Mouse (Mus musculus): Measurements from ENCODE around the gene Fzd4. TPM values are rescaled to one million over a fixed set of nuclear protein-coding genes. Genes with fewer than 3 reads are reported as not detected.

Fzd4 gene
- total and polyA plus RNA-seq, 3 experiments = 0.04 to 0.13 (median 0.04) TPM

DNA sequence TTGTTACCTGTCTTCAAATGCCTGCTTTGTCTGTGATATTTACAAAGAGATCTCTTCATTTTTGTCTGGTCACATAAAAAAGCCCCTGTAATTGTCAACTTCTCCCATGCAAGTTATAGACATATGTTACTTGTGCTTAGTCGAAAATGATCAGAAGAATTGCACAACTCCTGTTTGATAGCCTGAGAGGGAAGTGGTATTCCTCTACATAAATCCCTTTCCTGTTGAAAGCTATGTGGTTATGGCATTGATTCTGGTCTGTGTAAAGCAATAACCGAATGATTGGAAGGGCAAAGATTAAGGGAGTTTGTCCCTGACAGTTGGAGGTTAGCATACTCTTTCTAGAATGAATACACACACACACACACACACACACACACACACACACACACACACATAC lies 55.5 kb downstream of the Fzd4 start:
- DNase-seq (ENCODE audit: extremely low read depth) = no peak
- dilution Hi-C loops (cut with MboI; ENCODE audit: extremely low pct_ligation_motif_present, extremely low pct_unique_long_range_greater_than_20kb, low sequenced_read_pairs) (no loop called here), in situ Hi-C loops (cut with MboI; ENCODE audit: low pct_ligation_motif_present, low pct_unique_long_range_greater_than_20kb, low sequenced_read_pairs) (no loop called here)
- no peak overlapping the region for H3K4me3 ChIP-seq (replicated peaks in 1 of 3; ENCODE audit: low read depth in 2 of 3, low read length in 2 of 3, poor library complexity in 1 of 3)
- H3K9ac ChIP-seq (ENCODE audit: insufficient read depth, low read depth) = no peak overlapping the region
- H3K79me2 ChIP-seq (replicated peaks; ENCODE audit: control insufficient read depth, extremely low read depth, insufficient read depth, poor library complexity, severe bottlenecking) = no peaks in the 10 kb centered on the region
- no peaks in the 10 kb centered on the region for H3K4me1 ChIP-seq (ENCODE audit: control insufficient read depth in 1 of 2, insufficient read depth in 2 of 2)
- H3K9me3 ChIP-seq (replicated peaks; ENCODE audit: low read length) = no peaks in the 10 kb centered on the region
- no peak for TF ChIP-seq SIN3A (IDR thresholded peaks at IDR 0.05; ENCODE audit: low read length)
- TF ChIP-seq MXI1 (IDR thresholded peaks at IDR 0.05; ENCODE audit: low read depth, low read length) = no peak
- TF ChIP-seq MAX (IDR thresholded peaks at IDR 0.05; ENCODE audit: low read length) = no peak
- TF ChIP-seq TCF12 (IDR thresholded peaks at IDR 0.05; ENCODE audit: low read depth, low read length) = no peak
- TF ChIP-seq NRF1 (IDR thresholded peaks at IDR 0.05; ENCODE audit: low read depth, low read length) = no peak
- TF ChIP-seq ELF1 (IDR thresholded peaks at IDR 0.05; ENCODE audit: low read depth, low read length) = no peak
- no peak for TF ChIP-seq CTCF (conservative IDR thresholded peaks at IDR 0.05 in 1 of 2, IDR thresholded peaks at IDR 0.05 in 1 of 2; ENCODE audit: low read depth in 2 of 2, low read length in 2 of 2)
- TF ChIP-seq JUND (conservative IDR thresholded peaks at IDR 0.05; ENCODE audit: low read depth, low read length) = no peak
- TF ChIP-seq ZKSCAN1 (IDR thresholded peaks at IDR 0.05; ENCODE audit: borderline replicate concordance, low read depth, low read length) = no peak
- TF ChIP-seq SMC3 (IDR thresholded peaks at IDR 0.05; ENCODE audit: low read depth, low read length) = no peak
- no peak for TF ChIP-seq BHLHE40 (IDR thresholded peaks at IDR 0.05; ENCODE audit: low read depth, low read length)
- TF ChIP-seq RAD21 (IDR thresholded peaks at IDR 0.05; ENCODE audit: low read depth, low read length) = no peak
- TF ChIP-seq POLR2A (IDR thresholded peaks at IDR 0.05; ENCODE audit: low read depth, low read length) = no peak
- H3K36me3 ChIP-seq (replicated peaks in 1 of 2; ENCODE audit: control insufficient read depth in 1 of 2, insufficient read depth in 1 of 2, low read length in 1 of 2) = no peaks in the 10 kb centered on the region
- no peak overlapping the region for H3K4me2 ChIP-seq (ENCODE audit: insufficient read depth, low read depth, poor library complexity, severe bottlenecking)
- no peak overlapping the region for H3K27ac ChIP-seq (ENCODE audit: insufficient read depth, low read depth)
- no peaks in the 10 kb centered on the region for H3K27me3 ChIP-seq (replicated peaks)

DNA sequence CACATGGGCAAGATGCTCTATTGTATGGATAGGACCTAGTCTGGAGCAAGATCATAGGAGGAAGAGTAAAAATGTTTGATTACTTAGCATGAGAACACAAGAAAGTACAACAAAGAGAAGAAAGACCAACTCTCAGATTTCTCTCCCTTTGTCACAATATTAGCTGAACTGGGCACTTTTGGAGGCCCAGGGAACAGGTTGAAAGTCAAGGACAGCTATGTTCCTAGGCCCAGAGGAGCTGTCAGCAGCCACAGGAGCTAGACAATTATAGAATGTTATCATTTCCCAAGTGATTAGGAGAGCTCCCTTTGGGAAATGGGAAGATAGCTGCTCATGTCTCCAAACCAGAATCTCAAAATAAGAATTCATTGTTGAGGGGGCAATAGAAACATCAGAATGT lies 56.8 kb downstream of the Fzd4 start:
- dilution Hi-C loops (cut with MboI; ENCODE audit: extremely low pct_ligation_motif_present, extremely low pct_unique_long_range_greater_than_20kb, low sequenced_read_pairs) = no loop called here
- H3K79me2 ChIP-seq (replicated peaks; ENCODE audit: control insufficient read depth, extremely low read depth, insufficient read depth, poor library complexity, severe bottlenecking) = no peaks in the 10 kb centered on the region

DNA sequence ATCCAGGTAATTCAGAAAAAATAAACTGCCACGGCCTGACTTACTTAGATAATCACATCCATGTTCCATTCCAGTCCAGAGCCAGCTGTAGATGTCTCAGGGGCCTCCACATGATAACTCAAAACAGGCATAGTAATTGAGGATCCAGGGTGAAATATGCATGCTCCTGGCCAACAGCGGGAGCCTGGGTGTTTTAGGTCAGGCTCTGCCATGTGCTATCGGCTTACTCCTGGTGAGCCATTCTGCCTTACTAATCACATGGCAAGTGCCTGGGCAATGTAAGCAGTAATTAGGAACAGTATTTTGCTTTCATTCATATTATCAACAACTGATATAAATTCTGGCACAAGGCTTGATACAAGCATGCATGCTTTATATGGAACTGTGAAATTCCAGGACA lies 57.2 kb downstream of the Fzd4 start:
- no peaks in the 10 kb centered on the region for H3K4me1 ChIP-seq (ENCODE audit: control insufficient read depth in 1 of 2, insufficient read depth in 2 of 2)
- no peak overlapping the region for H3K4me2 ChIP-seq (ENCODE audit: insufficient read depth, low read depth, poor library complexity, severe bottlenecking)
- H3K79me2 ChIP-seq (replicated peaks; ENCODE audit: control insufficient read depth, extremely low read depth, insufficient read depth, poor library complexity, severe bottlenecking) = no peaks in the 10 kb centered on the region
- in situ Hi-C loops (cut with MboI; ENCODE audit: low pct_ligation_motif_present, low pct_unique_long_range_greater_than_20kb, low sequenced_read_pairs) (no loop called here), dilution Hi-C loops (cut with MboI; ENCODE audit: extremely low pct_ligation_motif_present, extremely low pct_unique_long_range_greater_than_20kb, low sequenced_read_pairs) (no loop called here)
- no peaks in the 10 kb centered on the region for H3K36me3 ChIP-seq (replicated peaks in 1 of 2; ENCODE audit: control insufficient read depth in 1 of 2, insufficient read depth in 1 of 2, low read length in 1 of 2)
- no peak overlapping the region for H3K27ac ChIP-seq (ENCODE audit: insufficient read depth, low read depth)
- TF ChIP-seq ZMIZ1 (IDR thresholded peaks at IDR 0.05; ENCODE audit: low read depth, low read length) (no peak), MYC (IDR thresholded peaks at IDR 0.05; ENCODE audit: low read depth, low read length) (no peak), MAZ (IDR thresholded peaks at IDR 0.05; ENCODE audit: low read depth, low read length) (no peak), BHLHE40 (IDR thresholded peaks at IDR 0.05; ENCODE audit: low read depth, low read length) (no peak), SMC3 (IDR thresholded peaks at IDR 0.05; ENCODE audit: low read depth, low read length) (no peak), MXI1 (IDR thresholded peaks at IDR 0.05; ENCODE audit: low read depth, low read length) (no peak), RCOR1 (conservative IDR thresholded peaks at IDR 0.05; ENCODE audit: low read depth, low read length) (no peak), ZKSCAN1 (IDR thresholded peaks at IDR 0.05; ENCODE audit: borderline replicate concordance, low read depth, low read length) (no peak)
- H3K27me3 ChIP-seq (replicated peaks) = no peaks in the 10 kb centered on the region
- no peak for DNase-seq (ENCODE audit: extremely low read depth)
- no peak overlapping the region for H3K9ac ChIP-seq (ENCODE audit: insufficient read depth, low read depth)
- H3K4me3 ChIP-seq (replicated peaks in 1 of 3; ENCODE audit: low read depth in 2 of 3, low read length in 2 of 3, poor library complexity in 1 of 3) = no peak overlapping the region
- no peaks in the 10 kb centered on the region for H3K9me3 ChIP-seq (replicated peaks; ENCODE audit: low read length)

More for the DNA sequence above, 56.8 kb downstream of the Fzd4 start:
- no peaks in the 10 kb centered on the region for H3K4me1 ChIP-seq (ENCODE audit: control insufficient read depth in 1 of 2, insufficient read depth in 2 of 2)
- H3K36me3 ChIP-seq (replicated peaks in 1 of 2; ENCODE audit: control insufficient read depth in 1 of 2, insufficient read depth in 1 of 2, low read length in 1 of 2) = no peaks in the 10 kb centered on the region
- H3K4me2 ChIP-seq (ENCODE audit: insufficient read depth, low read depth, poor library complexity, severe bottlenecking) = no peak overlapping the region
- H3K4me3 ChIP-seq (replicated peaks in 1 of 3; ENCODE audit: low read depth in 2 of 3, low read length in 2 of 3, poor library complexity in 1 of 3) = no peak overlapping the region
- no peak for TF ChIP-seq SIN3A (IDR thresholded peaks at IDR 0.05; ENCODE audit: low read length)
- no peaks in the 10 kb centered on the region for H3K9me3 ChIP-seq (replicated peaks; ENCODE audit: low read length)
- no peaks in the 10 kb centered on the region for H3K27me3 ChIP-seq (replicated peaks)
- H3K27ac ChIP-seq (ENCODE audit: insufficient read depth, low read depth) = no peak overlapping the region
- in situ Hi-C loops (cut with MboI; ENCODE audit: low pct_ligation_motif_present, low pct_unique_long_range_greater_than_20kb, low sequenced_read_pairs) = no loop called here
- DNase-seq (ENCODE audit: extremely low read depth) = no peak
- H3K9ac ChIP-seq (ENCODE audit: insufficient read depth, low read depth) = no peak overlapping the region

Measured in CH12.LX (cell line).